Mouse (Mus musculus) G1E (cell line): Measurements from ENCODE around the gene Gm42742.

Experiments
- CTCF ChIP-seq: IDR thresholded peaks from 2 replicates; pipeline ENCODE4 v1.5.1; 2012; ENCODE audit warnings: low read depth, low read length, inconsistent platforms, mixed read lengths
- GATA1 ChIP-seq: IDR thresholded peaks from 2 replicates; pipeline ENCODE4 v1.6.1; 2012; ENCODE audit warnings: borderline replicate concordance, low read length, inconsistent platforms, mixed read lengths
- GATA2 ChIP-seq: IDR thresholded peaks from 2 replicates; pipeline ENCODE4 v1.6.1; 2012; ENCODE audit warnings: low read depth, low read length, inconsistent platforms, borderline replicate concordance
- POLR2AphosphoS5 ChIP-seq: IDR thresholded peaks from 2 replicates; pipeline ENCODE4 v1.6.1; 2012; ENCODE audit warnings: low read depth, low read length, inconsistent platforms; ENCODE audit not compliant: insufficient replicate concordance
- TAL1 ChIP-seq: conservative IDR thresholded peaks from 2 replicates; pipeline ENCODE4 v1.6.1; 2012; ENCODE audit warnings: low read depth, low read length, inconsistent platforms, mixed read lengths

GRCm38 (mm10) chr7:127055026-127055585 lies 34.2 kb upstream of the Gm42742 start:
- TF ChIP-seq CTCF (no peak), GATA2 (no peak), TAL1 (no peak), POLR2AphosphoS5 (no peak), GATA1 (no peak)
